Mouse (Mus musculus) large intestine, adult 2 months (tissue): ENCODE results near the gene Etfb. TPM values are rescaled to one million over a fixed set of nuclear protein-coding genes. Genes with fewer than 3 reads are reported as not detected.
"Not testable (repeated sequence)": the region's sequence is repeated elsewhere in the genome, so short reads cannot be mapped to it uniquely, and the experiment has no call there.

Source experiments
- DNase-seq: peaks from one replicate; pipeline ENCODE4 v3.0.0-alpha.2; 2012; ENCODE audit warnings: low read depth, low spot score
- WGBS: fragments of 180-500 bp; shearing (Covaris S2); methylation state at CpG from one replicate; pipeline ENCODE4 v1.1.7; 2018; 5-methylcytosine and 5-hydroxymethylcytosine counted together
- polyA plus RNA-seq: library from polyadenylated mRNA; depleted of rRNA; stranded (reverse); fragments of >200 nt; gene quantifications from 2 replicates; pipeline ENCODE4 v1.2.3, GENCODE M21; 2012; rRNA removed

Etfb gene
- polyA plus RNA-seq, result 95.4 and 114 TPM in 2 replicates

- under 1% methylated on average over 27 of the region's 27 CpGs for WGBS
Observed at GRCm38 (mm10) chr7:43443917-43444293, at the start of gene Etfb, which contains the start of gene Gm45233. Gene Etfb (plus strand): TSS chr7:43444083. Gene Gm45233 (plus strand): TSS chr7:43444128.

DNA sequence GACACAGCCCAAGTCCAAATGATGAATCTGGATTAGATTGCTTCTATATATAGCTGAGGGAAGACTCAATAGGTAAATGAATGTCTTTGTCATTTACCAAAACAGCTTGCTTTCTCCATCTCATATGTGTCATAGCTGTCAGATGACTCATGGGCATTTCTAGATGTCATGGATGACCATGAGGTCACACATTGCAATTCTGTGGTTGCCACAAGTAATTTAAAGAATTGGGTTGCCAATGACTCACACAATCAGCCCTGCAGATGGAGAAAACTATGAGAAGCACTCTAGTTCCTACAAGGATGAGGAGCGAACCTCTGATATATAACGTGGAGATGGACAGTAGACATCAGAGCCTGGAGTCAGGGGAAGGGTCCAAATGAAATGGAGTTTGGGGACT is 44.4 kb upstream of the Etfb start:
- 81% methylated on average over 2 of the region's 2 CpGs for whole genome bisulfite sequencing

More at GRCm38 (mm10) chr7:43443917-43444293, at the start of gene Etfb, which contains the start of gene Gm45233:
- DNase-seq, result peak; percentile 76

DNA sequence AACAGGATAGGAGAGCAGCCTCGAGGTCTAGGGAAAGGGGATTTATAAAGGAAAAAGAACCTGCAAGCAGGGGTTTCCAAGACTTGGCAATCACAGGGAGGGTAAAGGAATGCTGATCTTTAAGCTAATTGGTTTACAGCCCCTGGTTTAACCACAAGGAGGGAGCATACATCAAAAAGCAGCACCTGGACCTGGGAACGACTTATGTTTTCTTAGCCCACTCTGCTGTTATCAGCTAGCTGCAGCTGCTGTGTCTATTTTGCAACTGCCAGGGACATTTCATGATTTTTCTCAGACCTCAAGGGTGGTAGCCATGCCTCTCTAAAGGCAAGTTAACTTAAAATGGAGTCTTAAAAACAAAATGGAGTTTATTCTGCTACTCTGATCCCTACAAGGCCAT is 41.2 kb upstream of the Etfb start:
- 7% methylated on average over 2 of the region's 2 CpGs for WGBS
- DNase-seq, result no peak

More for the DNA sequence above, 44.4 kb upstream of the Etfb start:
- DNase-seq, result no peak

DNA sequence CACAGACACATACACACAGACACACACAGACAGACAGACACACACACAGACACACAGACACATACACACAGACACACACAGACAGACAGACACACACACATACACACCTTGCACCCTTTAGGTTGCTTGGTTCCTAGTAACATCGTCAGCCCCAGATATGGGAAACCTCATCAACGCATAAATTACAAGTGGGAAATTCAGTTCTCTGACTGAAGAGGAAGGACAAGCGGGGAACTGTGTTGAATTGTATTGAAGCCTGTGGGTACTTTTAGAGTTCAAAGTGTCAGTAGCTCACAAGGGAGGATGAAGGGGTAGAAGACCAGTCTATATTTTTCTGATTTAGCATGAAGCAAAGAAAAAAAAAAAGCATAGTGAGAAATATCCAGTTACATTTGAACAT is 36.3 kb upstream of the Etfb start:
- DNase-seq, result no peak
- WGBS, result 66% methylated on average over 3 of the region's 3 CpGs

DNA sequence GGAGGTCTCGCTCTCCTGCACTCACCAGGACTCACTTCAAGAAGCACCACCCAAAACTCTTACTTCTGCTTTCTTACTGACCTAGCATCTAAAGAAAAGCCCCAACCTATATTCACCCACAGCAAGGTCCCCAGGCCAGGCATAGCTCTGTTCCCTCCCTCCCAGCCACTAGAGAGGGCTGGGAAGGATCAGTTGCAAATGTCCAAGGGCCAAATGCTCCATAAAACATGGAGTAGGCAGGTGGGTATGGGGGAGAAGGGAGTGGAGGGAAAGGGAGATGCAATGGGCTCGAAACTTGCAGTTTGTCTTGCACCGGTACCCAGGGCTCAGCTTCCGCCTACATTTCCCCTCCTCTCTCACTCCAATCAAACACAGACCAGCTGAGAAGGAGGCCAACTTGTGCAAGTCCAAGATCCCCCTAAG is 35.7 kb upstream of the Etfb start, which contains the start of gene Siglecg:
Gene Siglecg, plus strand, starts transcription at position 74 of the 423 bp plus-strand sequence.
- DNase-seq, result no peak
- WGBS, result 70% methylated on average over 4 of the region's 4 CpGs

GRCm38 (mm10) chr7:43409084-43409483 is 34.8 kb upstream of the Etfb start:
- WGBS, result 76% methylated on average over 3 of the region's 3 CpGs
- DNase-seq, result no peak

DNA sequence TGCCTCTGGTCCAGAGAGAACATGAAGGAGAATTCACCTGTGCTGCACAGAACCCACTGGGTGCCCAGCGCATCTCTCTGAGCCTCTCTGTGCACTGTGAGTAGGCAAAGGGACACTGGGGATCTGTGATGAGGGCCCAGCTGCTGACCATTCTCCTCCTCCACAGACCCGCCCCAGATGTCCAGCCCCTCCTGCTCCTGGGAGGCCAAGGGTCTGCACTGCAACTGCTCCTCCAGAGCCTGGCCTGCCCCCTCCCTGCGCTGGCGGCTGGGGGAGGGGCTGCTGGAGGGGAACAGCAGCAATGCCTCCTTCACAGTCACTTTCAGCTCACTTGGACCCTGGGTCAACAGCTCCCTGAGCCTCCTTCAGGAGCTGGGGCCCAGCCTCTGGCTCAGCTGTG is 32.2 kb upstream of the Etfb start:
- WGBS, result 35% methylated on average over 4 of the region's 4 CpGs
- DNase-seq, result not testable (repeated sequence)

DNA sequence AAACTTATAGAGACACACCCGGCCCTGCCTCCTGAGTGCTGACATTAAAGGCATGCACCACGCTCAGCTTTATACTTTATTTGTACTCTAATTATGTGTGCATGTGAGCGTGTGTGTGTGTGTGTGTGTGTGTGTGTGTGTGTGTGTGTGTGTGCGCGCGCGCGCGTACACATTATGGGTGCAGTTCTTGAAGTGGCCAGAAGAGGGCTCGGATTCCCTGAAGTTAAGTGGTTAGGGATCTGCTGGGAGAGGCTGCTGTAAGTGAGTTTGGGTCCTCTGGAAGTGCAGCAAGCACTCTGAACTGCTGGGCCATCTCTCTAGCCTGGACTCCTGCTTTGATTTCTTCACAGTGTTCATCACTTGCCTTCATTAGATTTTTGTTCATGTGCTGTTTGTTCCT is 26.6 kb upstream of the Etfb start:
- 78% methylated on average over 10 of the region's 10 CpGs for WGBS
- DNase-seq, result no peak

DNA sequence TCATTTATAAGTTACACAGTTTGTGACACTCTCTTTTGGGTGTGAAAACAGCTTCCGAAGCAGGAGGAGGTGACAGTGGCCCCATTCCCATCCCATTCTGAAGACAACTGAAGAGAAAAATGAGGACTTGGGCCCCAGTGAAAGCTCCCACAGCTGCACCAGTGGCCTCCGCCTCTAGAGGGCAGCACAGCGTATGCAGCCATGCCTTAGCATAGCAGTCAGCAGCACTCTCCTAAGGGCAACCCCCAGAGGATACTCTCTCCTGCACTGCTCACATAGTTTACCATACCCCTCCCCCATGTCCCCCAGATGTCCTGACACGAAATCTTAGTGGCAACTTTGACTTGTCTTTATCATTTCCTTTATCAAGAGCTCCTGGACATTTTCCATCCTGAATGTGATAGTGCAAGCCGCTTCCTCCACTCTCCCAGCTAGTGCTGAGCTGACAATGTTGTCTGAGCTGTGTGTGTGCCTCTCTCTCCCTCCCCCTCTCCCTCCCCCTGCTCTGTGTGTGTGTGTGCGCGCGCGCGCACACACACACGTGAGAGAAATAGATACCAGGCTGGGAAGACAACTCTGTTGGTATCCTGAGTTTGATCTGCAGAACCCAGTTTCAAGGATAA is 20.8 kb upstream of the Etfb start:
- DNase-seq, result peak; percentile 47
- 23% methylated on average over 11 of the region's 11 CpGs for WGBS

GRCm38 (mm10) chr7:43423991-43424625 is 19.8 kb upstream of the Etfb start:
- no peak for DNase-seq
- WGBS, result 55% methylated on average over 3 of the region's 3 CpGs

- 82% methylated on average over 8 of the region's 8 CpGs for WGBS
- no peak for DNase-seq
Observed at GRCm38 (mm10) chr7:43427406-43427805, 16.5 kb upstream of the Etfb start, which contains the start of gene Lim2. Gene Lim2 (plus strand): TSS chr7:43427670.

GRCm38 (mm10) chr7:43429500-43429899 is 14.4 kb upstream of the Etfb start:
- WGBS, result 36% methylated on average over 4 of the region's 4 CpGs
- DNase-seq, result no peak

- WGBS, result 66% methylated on average over 4 of the region's 4 CpGs
- no peak for DNase-seq
Observed at GRCm38 (mm10) chr7:43432891-43433290, 11.0 kb upstream of the Etfb start.

- DNase-seq, result no peak
- 89% methylated on average over 5 of the region's 5 CpGs for WGBS
Observed at GRCm38 (mm10) chr7:43434676-43435075, 9.2 kb upstream of the Etfb start.

- 73% methylated on average over 10 of the region's 10 CpGs for WGBS
Observed at GRCm38 (mm10) chr7:43436341-43437255, 7.3 kb upstream of the Etfb start, which contains the start of gene Nkg7. Gene Nkg7 (plus strand): TSS chr7:43437073.

GRCm38 (mm10) chr7:43438611-43439010 is 5.3 kb upstream of the Etfb start:
- WGBS, result 82% methylated on average over 4 of the region's 4 CpGs

More at GRCm38 (mm10) chr7:43436341-43437255, 7.3 kb upstream of the Etfb start, which contains the start of gene Nkg7:
- DNase-seq, result no peak

DNA sequence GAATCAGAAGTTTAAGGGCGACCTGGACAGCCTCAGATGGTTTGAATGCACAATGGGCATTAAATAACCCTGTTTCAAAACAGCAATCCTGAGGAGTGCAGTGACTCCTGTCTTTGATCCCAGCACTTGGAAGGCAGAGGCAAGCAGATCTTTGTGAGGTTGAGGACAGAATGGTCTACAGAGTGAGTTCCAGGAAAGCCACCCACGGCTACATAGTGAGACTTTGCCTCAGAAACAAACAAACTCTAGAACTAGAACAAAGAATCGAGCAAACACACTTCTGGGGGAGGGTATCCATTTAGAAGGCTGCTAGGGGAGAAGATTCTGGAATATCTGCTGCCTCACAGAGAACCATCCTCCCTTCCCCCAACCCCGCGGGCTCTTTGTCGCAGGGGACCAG is 3.4 kb upstream of the Etfb start, which contains the start of gene Cldnd2:
Gene Cldnd2, plus strand, starts transcription at position 301 of the 400 bp plus-strand sequence.
- DNase-seq, result no peak
- 68% methylated on average over 6 of the region's 6 CpGs for WGBS

More at GRCm38 (mm10) chr7:43438611-43439010, 5.3 kb upstream of the Etfb start:
- no peak for DNase-seq

- WGBS, result 69% methylated on average over 3 of the region's 3 CpGs
- no peak for DNase-seq
Observed at GRCm38 (mm10) chr7:43441071-43441470, 2.8 kb upstream of the Etfb start.

- 5% methylated on average over 9 of the region's 9 CpGs for WGBS
- DNase-seq, result no peak
Observed at GRCm38 (mm10) chr7:43442684-43443083, 1.2 kb upstream of the Etfb start.
